Mouse (Mus musculus) ES-CJ7 (cell line): ENCODE data around the gene Klhl22.

Source experiments
- DNase-seq: peaks from one replicate; pipeline ENCODE4 v3.0.0; 2011; ENCODE audit warnings: low read depth, low spot score

The Klhl22 gene

DNA sequence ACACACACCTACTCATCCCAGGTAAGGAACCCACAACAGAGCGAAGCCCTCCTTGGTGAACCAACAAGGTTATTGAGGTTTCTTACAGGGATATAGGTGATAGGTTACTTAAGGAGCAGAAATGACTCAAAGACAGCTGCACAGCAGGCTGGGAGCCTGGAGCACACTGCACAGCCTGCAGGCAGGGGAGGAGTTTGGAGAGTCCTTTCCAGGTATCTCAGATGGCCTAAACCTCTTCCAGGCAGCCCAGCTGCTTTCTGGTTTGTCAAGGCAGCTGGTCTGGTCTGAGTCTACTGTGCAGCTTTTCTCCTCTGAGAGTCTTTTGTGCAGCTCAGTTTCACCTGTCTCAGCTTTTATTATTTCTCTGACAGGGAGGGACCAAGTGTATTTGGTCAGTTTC is 1.7 kb upstream of the Klhl22 start:
- DNase-seq: no peak

DNA sequence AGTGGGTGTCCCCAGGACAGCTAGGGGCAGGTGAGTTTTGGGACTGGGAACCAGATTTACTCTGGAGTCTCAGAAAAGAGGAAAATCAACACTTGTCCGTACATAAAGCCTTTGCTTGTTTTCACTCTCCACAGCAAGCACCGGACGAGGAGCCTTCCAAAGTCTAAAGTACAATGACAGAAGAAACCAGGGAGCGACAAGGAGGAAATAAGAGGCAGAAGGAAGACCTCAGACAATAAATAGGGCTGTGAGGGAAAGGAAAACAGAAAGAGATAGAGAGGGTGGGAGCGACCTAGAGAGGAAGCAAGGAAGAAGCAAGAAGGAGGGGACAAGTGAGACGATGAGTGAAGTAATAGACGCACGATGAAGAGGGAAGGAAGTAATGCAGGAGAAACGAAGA is 516 bp upstream of the Klhl22 start:
- DNase-seq: no peak

DNA sequence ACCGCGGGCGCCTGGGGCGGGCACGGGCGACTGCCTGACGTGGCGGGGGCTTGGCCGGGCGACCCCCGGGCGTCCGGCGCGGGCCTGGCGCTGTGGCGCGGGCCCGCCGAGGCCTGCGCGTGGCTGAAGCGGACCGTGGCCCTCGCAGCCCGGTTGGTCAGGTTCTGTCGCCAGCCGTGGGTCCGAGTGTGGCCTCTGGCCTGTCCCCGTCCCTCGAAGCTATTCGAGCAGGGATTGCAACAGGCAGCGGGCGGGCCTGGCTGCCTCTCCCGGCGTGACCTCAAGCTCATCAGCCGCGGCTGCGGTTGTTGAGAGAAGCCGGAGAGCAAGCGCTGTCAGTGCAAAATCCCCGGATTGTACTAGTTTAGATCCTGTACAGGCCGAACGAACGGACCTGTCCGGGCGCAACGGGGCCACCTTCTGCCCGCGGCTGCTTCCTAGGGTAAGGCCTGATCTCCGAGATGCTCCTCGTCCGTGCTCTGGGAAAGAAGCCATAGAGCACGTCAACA is 449 bp downstream of the Klhl22 start:
- DNase-seq: no peak

DNA sequence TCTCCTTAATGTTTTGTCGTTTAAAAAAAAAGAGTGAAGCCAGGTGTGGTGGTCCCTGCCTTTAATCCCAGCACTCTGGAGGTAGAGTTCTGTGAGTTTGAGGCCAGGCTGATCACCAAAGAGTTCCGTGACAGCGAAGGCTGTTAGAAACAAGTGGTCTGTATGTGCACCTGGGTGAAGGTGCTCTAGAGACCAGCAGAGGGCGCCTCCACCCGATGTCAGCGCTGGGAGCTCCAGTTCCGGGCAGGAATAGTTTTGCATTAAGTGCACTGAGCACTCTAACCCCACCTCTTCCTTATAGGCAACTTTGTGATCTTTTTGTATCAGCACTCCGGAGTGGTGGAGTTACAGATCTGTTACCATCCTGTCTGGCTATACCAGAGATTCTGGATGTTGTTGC is 1.2 kb downstream of the Klhl22 start:
- DNase-seq: peak; percentile 81

DNA sequence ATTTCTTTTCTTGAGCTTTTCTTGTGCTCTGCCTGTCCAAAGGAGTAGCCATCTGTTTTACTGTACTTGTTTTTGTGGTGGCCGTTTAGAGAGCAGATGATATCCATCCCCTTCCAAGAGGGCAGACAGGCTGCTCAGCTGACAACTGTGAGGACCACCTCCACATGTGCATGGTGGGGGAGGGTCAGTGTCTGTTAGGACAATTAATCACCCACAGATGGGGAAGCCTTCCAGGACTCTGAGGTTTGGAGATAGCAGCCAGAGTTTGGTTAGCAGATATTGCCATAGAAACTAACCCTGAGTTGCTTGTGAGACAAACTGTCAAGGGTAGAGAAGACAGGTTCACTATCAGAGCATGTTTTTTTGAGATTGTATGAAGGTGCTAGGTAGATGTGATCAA is 1.7 kb downstream of the Klhl22 start:
- no peak for DNase-seq

DNA sequence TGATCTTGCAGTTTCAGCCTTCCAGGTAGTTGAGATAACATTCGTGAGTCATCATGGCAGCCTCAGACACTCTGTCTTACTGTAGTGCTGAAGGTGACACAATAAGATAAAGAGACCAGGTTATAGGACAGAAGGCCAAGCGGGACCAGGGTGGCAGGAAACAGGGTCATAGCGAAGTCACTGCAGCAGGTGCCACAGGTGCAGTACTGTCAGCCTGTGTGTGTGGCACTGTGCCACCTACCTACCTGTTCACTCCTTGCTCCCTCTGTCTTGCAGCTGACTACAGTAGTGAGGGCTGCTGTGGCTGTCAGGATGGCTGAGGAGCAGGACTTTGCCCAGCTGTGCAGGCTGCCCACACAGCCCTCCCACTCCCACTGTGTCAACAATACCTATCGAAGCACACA is 4.7 kb downstream of the Klhl22 start:
- DNase-seq: no peak

DNA sequence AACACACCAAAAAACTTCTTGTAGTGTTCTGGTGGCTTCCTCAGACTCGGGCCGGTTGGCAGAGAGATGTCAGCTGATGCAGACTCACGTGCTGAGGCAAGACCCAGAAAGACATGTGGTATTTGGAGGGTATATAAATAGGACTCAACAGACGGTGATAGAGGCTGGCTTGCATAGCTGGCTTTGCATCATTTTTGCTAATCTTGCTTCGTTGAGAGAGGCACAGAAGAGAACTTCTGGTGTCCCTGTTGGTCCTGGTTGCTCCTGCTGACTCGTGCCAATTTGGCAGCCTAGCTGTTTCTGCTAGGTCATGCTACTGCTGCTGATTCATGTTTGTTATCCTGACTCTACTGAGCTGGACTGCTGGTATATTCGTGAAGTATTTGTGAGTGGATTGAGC is 9.4 kb downstream of the Klhl22 start:
- DNase-seq: no peak

DNA sequence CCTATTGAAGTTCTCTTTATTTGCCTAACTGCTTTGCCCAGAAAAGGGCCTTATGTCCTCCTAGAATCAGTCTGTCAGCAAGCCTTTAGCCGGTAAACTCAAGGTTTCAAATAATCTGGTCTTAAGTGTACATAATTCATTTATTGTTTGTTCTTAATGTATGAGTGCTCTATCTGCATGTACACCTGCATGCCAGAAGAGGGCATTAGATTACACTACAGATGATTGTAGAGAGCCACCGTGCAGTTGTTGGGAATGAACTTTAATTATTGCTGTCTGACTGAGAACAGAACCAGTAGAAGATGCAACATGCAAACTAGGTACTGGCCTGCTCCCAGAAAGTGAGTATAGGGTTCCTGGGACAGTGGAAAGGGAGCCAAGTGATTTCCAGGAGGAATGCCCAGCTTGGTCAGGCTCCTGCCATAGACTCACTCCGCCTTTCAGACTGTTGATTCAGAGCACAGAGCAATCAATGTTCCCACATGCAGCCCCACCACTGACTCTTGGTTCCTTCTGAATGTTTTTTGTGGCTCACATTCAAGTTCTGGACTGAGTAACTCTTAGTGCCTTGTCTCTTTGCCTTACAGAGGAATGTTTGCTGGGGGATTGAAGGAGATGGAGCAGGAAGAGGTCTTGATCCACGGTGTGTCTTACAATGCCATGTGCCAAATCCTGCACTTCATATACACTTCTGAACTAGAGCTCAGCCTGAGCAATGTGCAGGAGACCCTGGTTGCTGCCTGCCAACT is 11.9 kb downstream of the Klhl22 start:
- DNase-seq: no peak

DNA sequence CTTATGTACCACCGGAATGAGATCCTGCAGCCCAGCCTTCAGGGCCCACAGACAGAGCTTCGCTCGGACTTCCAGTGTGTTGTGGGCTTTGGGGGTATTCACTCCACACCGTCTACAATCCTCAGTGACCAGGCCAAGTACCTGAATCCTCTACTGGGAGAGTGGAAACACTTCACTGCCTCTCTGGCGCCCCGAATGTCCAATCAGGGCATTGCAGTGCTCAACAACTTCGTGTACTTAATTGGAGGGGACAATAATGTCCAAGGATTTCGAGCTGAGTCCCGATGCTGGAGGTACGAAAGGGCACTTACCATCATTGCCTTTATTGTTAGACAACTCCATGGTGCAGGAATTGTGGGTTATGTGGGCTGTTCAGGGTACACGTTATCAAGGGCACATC is 17.4 kb downstream of the Klhl22 start:
- DNase-seq: peak; percentile 38

DNA sequence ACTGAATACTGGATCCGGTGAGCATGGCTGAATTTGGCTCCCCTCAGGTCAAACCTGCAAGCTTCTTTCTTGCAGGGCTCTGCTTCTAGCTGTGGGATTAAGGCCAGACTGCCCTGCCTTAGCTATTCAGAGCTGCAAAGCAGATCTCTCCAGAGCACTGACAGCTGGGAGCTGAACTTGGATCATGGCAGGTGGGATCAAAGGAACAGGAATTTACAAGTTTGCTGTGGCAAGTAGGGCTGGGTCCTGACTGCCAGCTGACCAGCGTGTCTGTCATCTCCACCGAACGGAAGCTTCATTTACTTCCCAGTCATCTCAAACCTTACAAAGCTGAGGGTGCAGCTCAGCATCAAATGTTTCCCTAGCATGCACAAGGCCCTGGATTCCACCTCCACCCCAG is 18.8 kb downstream of the Klhl22 start:
- no peak for DNase-seq

DNA sequence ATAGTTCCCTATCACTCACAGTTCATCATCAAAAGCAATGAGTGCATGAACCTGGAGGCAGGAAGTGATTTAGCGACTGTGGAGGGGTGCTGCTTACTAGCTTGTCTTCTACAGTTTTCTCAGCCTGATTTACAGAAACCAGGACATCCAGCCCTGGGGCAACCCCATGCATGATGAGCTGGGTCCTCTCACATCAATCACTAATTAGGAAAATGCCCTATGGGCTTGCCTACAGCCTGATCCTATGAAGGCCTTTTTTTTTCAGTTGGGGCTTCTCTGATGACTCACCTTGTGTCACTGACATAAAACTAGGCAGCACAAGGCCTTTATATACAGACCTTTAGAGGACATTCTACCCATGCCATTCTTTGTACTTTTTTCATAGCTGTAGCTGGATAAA is 20.3 kb downstream of the Klhl22 start:
- DNase-seq: no peak

DNA sequence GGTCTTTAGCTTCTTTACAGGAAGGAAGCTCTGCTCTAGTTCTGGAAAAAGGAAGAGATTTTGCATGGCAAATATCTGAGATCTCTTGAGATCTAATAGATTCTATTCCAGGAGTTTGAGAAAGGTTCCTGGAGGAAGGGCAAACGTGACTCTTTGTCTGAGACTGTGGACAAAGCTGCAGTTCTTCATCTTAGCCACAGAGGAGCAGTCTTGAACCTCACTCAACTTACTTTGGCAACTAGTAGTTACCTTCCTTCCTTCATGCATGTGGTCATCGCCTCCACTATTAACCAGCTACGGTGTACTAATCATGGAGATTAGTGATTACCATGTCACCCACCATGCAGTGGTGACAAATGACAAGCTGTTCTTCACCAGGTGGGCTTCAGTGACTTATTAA is 25.9 kb downstream of the Klhl22 start:
- no peak for DNase-seq

DNA sequence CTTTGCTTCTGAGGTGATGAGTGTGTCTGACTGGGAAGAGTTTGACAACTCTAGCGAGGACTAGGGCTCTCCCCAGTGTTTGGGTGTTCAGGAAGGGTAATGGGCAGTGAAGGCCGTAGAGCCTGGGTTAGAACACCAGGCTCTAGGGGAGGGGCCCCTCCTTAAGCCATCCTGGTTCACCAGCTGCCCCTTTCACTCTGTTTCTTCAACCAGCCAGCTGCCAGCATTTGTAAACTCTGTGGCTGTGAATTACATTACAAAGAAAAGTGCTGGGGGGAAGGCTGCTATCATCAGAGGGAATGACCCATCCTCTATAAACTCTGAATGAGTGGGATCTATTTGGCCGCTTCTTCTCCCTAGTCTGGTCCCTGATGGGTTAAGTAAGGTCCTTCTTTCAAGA is 33.3 kb downstream of the Klhl22 start:
- DNase-seq: no peak

DNA sequence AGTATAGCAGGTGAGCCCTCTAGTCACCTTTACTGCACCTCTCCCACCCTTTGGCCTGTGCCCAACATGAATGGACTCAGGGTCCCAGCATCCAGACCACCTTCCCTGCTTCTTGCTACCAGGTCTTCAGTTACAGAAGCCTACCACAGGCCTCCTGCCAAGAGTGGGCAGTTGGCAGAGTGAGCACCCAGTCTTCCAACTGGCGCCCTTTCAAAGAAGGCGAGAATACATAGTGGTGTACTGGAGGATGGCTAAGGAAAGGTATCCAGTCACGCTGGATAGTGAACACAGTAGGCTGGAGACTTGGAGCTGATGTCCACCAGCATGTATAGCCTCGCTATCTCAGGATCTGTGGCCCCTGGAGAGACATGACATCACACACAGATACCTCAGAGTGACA is 34.6 kb downstream of the Klhl22 start:
- no peak for DNase-seq

DNA sequence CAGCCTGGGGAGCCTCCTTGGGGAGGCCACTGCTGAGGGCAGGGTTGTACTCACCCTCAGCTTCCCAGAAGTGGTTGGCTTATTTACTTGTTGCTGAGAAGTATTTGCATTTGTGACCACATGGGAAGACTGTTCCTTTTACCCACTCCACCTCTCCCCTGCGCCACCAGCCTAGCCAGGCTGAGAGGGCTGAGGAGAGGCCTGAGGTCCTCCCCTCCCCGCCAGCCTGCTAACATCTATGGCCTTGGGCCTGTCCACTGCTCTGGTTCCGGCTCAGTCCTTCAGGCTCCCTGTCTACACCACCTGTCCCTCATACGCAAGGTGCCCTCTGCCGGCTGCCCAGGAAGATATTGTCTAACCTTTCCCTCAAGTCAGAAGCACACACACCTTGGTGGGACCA is 36.2 kb downstream of the Klhl22 start:
- no peak for DNase-seq

DNA sequence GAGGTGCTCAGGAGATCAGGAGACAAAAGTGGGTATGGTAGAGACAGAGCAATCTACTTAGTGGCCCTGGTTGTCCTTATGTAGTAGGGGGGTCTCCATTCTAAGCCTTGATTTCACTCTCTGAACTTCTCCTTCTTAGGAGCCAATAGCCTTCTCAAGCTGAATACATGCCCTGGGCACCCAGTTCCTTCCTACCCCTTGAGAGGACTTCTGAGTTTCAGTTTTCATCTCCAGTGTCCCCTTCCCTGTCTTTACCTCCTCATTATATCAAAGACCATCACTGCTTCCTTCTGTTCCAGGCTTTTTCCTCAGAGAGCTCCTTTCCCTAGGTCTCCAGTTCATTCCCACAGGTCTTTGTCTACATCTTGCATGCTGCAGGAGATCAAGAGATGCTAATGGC is 37.1 kb downstream of the Klhl22 start:
- DNase-seq: no peak

DNA sequence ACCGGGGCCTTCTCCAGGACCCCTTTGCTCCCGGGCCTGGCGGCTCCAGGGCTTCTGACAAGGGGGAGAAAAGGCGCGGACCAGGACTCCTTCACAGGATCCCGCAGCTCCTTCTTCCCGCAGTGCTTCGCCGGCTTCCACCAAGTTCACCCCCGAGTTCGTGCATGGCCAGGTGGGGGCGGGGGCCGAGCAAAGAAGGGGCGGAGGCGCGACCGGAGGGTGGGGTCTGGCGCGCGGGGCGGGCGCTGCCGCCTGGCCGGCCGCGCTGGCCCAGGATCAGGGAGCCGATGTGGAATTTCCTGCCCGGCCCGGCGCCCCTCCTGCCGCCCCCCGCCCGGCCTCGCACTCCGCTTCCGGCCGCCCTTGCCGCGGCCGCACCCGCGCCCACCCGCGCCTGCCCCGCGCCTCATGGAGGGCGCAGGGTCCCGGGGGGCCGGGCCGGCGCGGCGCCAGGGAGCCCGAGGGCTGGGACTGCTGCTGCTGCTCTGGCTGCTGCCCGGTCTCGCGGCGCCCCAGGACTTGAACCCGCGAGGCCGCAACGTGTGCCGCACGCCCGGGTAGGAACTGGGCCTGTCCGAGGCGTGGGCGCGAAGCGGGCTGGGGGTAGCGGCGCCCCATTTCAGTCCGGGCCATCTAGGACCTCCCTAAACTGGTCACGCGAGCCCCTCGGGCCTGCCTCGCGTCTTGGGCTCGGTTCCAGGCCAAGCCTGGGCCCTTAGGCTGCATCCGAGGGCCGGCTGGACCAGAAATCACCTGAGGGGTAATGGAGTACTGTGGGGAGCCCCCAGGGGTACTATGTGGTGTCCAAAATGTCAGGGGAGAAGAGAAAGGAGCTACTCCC is 37.8 kb downstream of the Klhl22 start, which contains the start of gene Scarf2:
Scarf2 (plus strand) TSS at position 312 of the 841 bp plus-strand sequence.
- no peak for DNase-seq

DNA sequence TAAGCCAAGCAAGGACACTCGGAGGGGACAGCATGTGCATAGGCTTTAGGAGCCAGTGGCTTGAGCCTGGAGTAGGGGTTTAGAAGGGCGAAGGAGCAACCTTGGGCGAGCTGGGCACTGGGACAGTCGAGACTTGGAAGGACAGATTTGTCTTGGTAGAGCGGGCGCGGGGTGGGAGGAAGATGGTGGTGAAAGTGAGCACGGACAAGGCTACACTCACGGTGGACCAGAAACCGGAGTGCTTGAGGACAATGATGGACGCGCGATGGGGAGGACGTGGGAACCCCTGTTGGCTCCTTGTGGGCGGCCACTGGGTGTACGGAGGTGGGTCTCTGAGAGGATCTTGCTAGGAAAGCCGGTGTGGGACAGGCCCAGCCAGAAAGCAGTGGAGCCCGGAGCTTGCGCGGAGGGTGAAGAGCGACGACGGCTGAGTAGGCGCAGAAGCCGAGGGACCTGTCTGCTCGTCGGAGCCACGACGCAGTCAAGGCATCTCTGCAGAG is 38.4 kb downstream of the Klhl22 start:
- peak; percentile 31 for DNase-seq

DNA sequence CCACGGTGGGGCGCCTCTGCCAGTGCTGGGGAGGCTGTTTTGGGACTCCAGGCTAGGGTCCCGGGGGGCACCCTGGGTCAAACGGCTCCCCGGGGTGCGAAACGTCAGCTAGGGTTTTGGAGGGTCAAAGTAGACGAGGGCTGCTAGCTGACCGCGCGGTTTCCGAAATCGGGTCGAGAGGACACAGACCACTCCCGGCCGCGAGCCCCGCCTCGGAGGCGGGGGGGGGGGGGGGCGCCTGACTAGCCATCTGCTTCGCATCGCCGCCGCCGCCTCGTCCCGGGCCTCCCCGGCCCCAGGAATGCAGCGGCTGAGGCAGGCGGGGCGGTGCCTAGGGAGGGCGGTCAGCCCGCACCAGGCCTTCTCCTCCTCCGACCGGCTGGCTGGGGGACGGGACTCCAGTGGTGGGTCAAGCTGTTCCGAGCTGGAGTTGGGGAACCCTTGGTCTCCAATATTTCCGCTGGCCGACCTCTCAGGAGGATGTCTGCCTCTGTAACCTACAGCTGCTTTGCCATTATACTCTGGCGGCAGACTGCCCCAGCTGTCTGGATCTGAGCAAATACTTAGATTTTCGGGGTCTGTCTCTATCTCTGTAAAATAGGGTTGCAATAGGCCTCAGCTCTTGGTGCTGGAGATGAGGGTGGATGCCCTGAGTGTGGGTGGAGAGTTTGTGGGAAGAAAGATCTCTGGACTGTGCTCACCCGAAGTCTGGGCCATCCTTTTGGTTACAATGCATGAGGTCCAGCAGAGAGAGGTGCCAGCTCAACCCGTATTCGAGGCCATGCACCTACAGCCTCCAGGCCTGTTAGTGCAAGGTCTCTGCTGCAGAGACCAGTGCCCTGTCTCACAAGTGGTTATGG is 39.1 kb downstream of the Klhl22 start:
- no peak for DNase-seq

DNA sequence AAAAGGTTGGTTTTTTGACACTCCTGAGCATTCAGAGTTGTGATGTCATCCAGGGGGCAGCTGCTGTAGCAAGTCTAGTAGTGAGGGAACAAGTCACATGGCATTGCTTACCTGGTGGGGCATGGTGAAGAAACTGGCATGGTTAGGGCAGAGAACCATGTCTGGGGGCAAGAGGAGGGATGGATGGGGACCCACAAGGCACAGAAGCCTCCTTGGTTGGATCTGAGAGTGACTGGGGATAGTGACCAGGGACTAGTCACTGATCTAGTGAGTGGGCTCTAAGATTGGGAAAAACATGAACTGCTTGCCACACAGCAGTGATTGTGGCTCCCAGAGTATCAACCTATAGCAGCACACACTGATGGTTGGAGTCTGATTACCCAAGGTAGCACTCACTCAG is 40.2 kb downstream of the Klhl22 start:
- no peak for DNase-seq

DNA sequence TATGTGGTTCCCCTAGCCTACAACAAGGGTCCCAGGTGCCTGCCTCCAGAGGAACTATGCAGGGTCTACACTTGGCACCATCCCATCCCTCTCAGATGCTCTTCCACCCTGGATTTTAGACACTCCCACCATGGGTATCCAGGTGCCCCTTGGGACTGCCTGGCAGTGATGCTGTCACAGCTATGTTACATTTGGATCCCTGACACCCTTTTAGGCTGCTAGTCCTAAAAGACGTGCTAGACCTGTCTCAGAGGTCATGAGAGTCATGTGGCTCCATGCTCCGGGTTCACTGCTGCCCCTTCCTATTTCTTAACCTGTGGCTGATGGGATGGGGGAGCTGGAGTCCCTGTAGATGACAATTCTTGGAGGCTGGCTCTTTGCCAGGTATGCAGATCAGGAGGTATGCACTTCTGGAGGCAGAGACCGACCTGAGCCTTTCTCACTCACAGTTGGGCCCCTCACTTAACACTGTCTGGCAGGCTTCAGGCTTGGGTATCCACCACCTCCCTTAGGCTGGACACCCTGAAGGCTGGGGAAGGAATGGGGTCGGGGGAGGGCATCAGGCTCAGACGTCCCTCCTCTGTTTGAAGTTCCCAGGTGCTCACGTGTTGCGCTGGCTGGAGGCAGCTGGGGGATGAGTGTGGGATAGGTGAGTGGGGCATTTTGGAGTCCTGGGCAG is 42.5 kb downstream of the Klhl22 start:
- DNase-seq: no peak
